Mouse (Mus musculus) bone marrow macrophage, adult 2 months (primary cell): ENCODE measurements around the gene Arhgef12. TPM values are rescaled to one million over a fixed set of nuclear protein-coding genes. Genes with fewer than 3 reads are reported as not detected.

ENCODE experiments used
- H3K27ac ChIP-seq: 2 replicates; pipeline ENCODE4 v1.5.1; 2012; ENCODE audit warnings: low read depth, low read length; ENCODE audit not compliant: insufficient read depth
- H3K4me1 ChIP-seq: 2 replicates; pipeline ENCODE4 v1.6.1; 2012; ENCODE audit warnings: low read length; ENCODE audit not compliant: control insufficient read depth, insufficient read depth
- H3K4me3 ChIP-seq: 2 replicates; pipeline ENCODE4 v1.5.1; 2012; ENCODE audit warnings: mild to moderate bottlenecking, low read length, moderate library complexity; ENCODE audit not compliant: insufficient read depth
- CTCF ChIP-seq: IDR thresholded peaks from 2 replicates; pipeline ENCODE4 v1.5.1; 2012; ENCODE audit warnings: low read depth, mild to moderate bottlenecking, low read length, moderate library complexity
- POLR2A ChIP-seq: IDR thresholded peaks from 2 replicates; pipeline ENCODE4 v1.6.1; 2012; ENCODE audit warnings: mild to moderate bottlenecking, low read depth, low read length, borderline replicate concordance
- polyA plus RNA-seq: library from polyadenylated mRNA; stranded (reverse); fragments of >200 nt; gene quantifications from 2 replicates; pipeline ENCODE4 v1.2.4, GENCODE M21; 2012; ENCODE audit not compliant: missing spikeins, insufficient read depth, insufficient read length

The Arhgef12 gene
- polyA plus RNA-seq, 1 experiment, result 8.6 TPM

DNA sequence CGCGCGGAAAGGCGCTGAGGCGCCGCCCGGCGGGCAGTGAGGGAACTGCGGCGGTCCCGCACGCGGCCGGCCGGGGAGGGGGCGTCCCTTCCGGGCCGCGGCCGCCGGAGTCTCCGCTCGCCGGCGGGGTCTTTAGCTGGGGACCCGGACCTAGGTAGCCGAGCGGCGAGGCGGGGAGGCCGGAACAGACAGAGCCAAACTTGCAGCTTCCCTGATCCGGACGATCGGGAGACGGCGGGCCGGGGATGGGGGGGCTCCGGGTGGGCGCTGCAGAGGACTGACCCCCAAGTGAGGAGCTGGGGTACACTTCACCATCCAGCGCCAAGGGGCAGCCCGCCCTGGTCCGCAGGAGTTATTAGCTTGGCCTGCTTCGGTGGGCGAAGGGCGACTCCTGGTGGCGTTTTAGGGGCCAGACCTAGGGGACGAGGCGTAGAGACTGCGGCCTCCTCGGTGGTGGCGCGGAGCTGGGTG, 162.5 kb downstream of the Arhgef12 start:
- no peak for TF ChIP-seq POLR2A
- peak; percentile 58 for TF ChIP-seq CTCF
- peaks cover 4% of the 10 kb centered on the region; the same call in 1 of the 2 replicates for H3K4me1 ChIP-seq
- no peak overlapping the region for H3K27ac ChIP-seq
- peak overlapping the region; percentile 48 for H3K4me3 ChIP-seq

DNA sequence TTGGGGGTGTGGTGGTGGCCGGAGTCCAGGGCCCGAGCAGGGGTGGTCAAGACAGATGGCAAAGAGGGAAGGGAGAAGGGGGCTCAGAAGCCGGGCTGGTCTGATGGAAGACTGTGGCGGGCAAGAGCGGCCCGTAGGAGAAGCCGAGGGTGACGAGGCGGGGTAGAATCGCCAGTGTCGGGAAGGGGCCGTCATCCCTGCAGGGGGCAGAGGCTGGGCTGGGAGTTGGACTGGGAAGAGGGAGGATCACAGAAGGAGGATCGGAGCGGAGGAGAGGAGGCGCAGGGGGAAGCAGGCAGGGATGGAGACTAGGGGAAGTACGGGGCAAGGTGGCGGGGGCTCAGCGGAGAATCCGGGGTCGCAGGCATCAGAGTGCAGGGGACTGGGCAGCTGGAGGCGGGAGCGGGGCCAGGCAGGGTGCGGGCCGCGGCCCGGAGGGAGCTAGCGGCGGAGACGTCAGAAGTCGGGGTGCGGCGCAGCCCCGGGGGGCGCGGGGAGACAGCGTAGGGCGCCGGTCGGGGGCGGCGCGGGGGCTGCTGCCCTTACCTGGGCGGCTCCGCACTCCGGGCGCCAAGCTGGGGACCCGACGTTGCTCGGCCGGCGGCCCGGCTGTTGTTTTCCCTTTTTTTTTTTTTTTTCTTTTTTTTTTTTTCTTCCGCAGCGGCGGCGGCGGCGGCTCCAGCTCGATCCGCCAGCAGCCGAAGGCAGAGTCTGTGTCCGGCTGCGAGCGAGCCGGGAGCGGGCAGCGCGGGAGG, 163.1 kb downstream of the Arhgef12 start, which contains the start of gene Grik4:
Grik4 (minus strand) TSS at position 713 of the 755 bp plus-strand sequence.
- TF ChIP-seq CTCF, result no peak
- no peak for TF ChIP-seq POLR2A
- Histone ChIP-seq H3K27ac (no peak within 1 kb of the TSS), H3K4me3 (peak within 1 kb of the TSS; percentile 48), H3K4me1 (peaks cover 4% of the 10 kb centered on the region; the same call in 1 of the 2 replicates)

DNA sequence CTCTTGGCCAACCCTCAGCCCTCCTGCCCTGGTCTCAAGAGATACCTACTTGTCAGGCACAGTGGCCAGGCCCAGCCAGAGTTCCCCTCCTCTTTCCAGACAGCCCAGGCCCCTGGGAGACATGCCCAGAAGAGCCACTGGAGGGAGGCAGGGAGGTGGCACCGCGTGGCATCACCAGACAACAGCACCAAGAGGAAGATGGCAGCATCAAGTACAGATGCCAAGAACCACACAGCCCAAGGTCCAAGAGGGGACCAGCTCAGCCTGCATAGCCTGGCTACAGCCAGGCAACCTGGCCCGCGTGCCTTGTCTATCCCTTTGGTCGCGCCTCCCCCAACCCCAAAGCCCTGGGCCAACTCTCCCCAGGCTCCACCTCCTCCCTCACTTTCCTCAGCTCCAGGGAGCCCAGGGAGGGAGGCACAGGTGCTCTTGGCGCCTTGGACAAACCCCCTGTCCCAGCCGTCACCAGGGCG, 163.9 kb downstream of the Arhgef12 start:
- TF ChIP-seq CTCF, result no peak
- no peak for TF ChIP-seq POLR2A
- Histone ChIP-seq H3K27ac (no peak overlapping the region), H3K4me1 (peaks cover 4% of the 10 kb centered on the region; the same call in 1 of the 2 replicates), H3K4me3 (no peak overlapping the region)

DNA sequence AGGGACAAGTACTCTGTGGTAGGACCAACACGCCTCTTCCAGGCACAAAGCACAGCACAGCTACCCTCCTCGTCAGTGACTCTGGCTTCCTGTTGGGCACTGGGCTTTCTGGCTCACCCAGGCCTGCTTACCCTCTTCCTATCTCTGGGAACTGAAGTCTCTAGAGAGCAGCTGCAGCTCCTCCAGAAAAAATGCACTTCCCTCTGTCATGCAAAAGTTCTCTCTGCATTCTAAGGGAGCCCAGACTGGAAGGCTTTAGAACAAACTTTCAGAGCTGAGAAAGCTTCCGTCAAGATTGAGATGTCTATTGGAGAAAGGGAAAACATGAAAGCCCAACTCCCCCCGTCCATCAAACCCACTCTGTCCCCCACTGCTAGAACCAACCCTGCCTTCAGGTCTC, 164.9 kb downstream of the Arhgef12 start:
- TF ChIP-seq POLR2A (no peak), CTCF (no peak)
- Histone ChIP-seq H3K4me3 (no peak overlapping the region), H3K27ac (no peak overlapping the region), H3K4me1 (peaks cover 4% of the 10 kb centered on the region; the same call in 1 of the 2 replicates)

DNA sequence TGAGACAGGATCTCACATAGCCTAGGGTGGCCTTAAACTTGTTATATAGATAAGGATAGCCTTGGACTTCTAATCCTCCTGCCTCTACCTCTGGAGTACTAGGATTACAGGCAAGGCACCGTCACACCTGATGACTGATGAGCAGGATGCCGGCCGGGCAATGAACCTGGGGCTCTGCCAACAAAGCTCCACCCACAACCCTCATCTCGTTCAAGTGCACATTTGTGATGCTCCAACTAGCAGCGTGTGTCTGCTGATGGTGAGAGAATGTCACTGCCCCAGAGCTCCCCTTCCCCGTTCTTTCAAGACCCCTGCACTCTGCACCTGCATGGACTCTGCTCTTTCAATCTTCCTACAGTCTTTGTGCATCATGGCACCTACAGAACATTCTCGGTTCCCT, 174.9 kb downstream of the Arhgef12 start:
- Histone ChIP-seq H3K4me3 (no peak overlapping the region), H3K27ac (no peak overlapping the region), H3K4me1 (no peaks in the 10 kb centered on the region)
- TF ChIP-seq CTCF (no peak), POLR2A (no peak)

DNA sequence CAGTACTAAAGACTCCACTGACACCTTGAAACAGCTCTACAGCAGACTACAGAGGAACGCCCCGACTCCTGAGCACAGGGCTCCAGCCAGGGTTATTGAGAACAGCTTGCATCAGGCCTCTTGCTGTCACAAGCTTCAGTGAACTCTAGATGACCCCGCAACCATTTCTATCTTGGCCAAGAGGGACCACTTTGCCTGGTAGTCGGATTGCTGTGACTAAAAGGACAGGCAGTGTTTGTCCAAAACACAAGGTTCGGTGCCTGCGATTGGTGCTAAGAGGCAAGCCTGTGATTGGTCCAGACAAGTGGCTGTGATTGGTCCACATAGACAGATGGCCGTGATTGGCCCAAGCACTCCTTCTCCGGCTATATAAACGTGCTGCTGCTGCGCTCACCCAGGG, 179.5 kb downstream of the Arhgef12 start:
- no peaks in the 10 kb centered on the region for H3K4me1 ChIP-seq
- no peak overlapping the region for H3K27ac ChIP-seq
- H3K4me3 ChIP-seq, result no peak overlapping the region
- TF ChIP-seq POLR2A (no peak), CTCF (no peak)

DNA sequence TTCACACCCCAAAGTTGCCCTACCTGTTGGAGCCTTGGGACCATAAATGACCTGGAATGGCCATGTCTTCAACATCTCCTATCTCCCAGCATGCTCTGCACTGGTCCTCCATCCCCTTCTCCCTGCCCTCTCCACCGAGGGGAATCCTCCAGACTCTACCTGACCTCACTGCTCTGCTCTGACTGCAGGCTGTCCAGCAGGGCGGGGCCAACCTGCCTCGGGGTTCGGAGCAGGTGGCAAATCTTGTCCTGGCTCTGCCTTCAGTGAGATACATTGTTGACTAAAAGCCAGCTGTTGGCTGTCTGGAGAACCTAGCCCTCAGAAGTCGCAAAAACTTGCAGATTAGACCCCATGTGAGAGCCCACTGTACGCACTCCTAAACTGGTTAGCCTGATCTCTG, 180.5 kb downstream of the Arhgef12 start:
- H3K4me3 ChIP-seq, result no peak overlapping the region
- H3K27ac ChIP-seq, result no peak overlapping the region
- H3K4me1 ChIP-seq, result no peaks in the 10 kb centered on the region
- TF ChIP-seq POLR2A, result no peak
- TF ChIP-seq CTCF, result no peak

DNA sequence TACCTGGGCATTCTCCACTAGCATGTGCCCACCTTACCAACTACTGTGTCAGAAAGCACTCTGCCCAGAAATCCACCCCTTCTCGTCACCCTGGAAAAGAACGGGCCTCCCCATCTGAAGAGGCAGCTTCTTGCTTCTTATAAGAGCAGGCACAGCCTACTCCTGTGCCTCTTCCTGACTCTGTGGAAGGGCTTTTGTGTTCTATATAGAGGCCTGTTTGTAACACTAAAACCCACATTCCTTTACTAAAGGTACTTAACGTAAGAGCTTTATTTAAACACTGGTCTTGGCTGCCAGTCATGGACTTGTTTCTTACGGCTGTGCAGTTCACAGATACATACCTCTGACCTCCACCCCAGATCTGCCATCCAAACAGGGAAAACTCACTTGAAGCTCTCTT, 185.2 kb downstream of the Arhgef12 start:
- TF ChIP-seq CTCF (no peak), POLR2A (no peak)
- no peak overlapping the region for H3K4me3 ChIP-seq
- H3K4me1 ChIP-seq, result no peaks in the 10 kb centered on the region
- no peak overlapping the region for H3K27ac ChIP-seq

DNA sequence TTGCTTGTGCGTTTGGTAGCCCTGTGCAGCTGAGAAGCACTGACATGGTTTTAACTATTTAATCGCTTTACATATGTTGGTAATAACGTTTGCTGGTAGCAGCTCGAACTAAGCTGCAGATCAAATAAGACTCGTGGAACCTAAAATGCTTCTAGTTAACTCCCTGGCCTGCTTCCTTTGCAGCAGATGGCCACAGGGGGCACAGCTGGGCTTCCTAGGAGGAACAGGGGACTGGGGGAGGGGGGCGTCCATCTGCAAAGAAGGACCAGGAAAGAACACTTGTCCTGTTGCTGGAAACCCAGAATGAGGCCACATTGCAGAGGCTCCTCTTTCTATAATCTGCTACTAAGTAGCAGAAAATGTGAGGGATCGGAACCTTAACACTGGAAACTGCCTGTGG, 186.8 kb downstream of the Arhgef12 start:
- Histone ChIP-seq H3K27ac (no peak overlapping the region), H3K4me3 (no peak overlapping the region), H3K4me1 (no peaks in the 10 kb centered on the region)
- TF ChIP-seq CTCF (no peak), POLR2A (no peak)

DNA sequence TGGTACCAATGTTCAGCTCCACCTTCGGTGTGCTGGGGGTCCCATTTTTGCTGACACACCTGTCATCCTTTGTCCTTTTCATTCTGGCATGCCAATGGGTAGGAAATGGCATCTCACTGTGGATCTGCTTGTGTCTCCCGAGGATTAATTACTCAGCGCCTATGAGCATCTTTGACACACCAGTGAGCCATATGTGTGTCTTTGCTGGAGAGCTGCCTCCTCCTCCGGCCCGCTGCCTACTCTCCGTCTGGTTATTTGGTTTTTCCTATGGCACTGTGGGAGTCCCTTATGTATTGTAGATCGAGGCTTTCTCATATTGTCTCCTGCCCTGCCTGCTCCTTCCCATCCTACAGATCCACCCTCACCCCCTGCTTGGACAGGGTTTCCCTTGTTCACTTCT, 189.1 kb downstream of the Arhgef12 start:
- no peak for TF ChIP-seq POLR2A
- H3K27ac ChIP-seq, result no peak overlapping the region
- no peak overlapping the region for H3K4me3 ChIP-seq
- H3K4me1 ChIP-seq, result no peaks in the 10 kb centered on the region

Other genes starting within 250 kb of the Arhgef12 start
- gene Grik4, start 162.7 kb downstream of the Arhgef12 start, polyA plus RNA-seq, result 0.12 and 0.23 TPM in 2 replicates
- not detected in 2 replicates for gene Tmem136, start 9.3 kb upstream of the Arhgef12 start, polyA plus RNA-seq
- not detected in 2 replicates for gene Pou2f3, start 103.1 kb upstream of the Arhgef12 start, polyA plus RNA-seq
- gene Oaf, start 132.7 kb upstream of the Arhgef12 start, polyA plus RNA-seq, result 0.40 and 1.3 TPM in 2 replicates
- gene Trim29, start 203.6 kb upstream of the Arhgef12 start, polyA plus RNA-seq, result not detected in 2 replicates